Mouse (Mus musculus): ENCODE measurements at regions not wholly inside any gene's neighbourhood (a gene's known extent, or its start where the extent isn't known, plus 50 kb on each side); places are given as distances from the start of the nearest gene placed in this dataset.
"Not testable (repeated sequence)": the region's sequence is repeated elsewhere in the genome, so short reads cannot be mapped to it uniquely, and the experiment has no call there.

GRCm38 (mm10) chr16:21102033-21102432 lies 51.8 kb downstream of the Teddm3 start:
- not testable (repeated sequence) for TF ChIP-seq EP300 (IDR thresholded peaks at IDR 0.05; ENCODE audit: insufficient read depth, low read depth, low read length); CTCF (IDR thresholded peaks at IDR 0.05); POLR2A (IDR thresholded peaks at IDR 0.05; ENCODE audit: insufficient read depth, low read depth, low read length)
